Mouse (Mus musculus): ENCODE results near the gene Arhgef40.

- TF ChIP-seq POLR2A (IDR thresholded peaks at IDR 0.05; ENCODE audit: low read depth, low read length) (no peak), CTCF (conservative IDR thresholded peaks at IDR 0.05; ENCODE audit: insufficient read depth, insufficient read length, low read depth, low read length) (no peak)
Observed at GRCm38 (mm10) chr14:51942236-51942635, 42.3 kb upstream of the Arhgef40 start.

Measured in kidney, adult 2 months (tissue).